Mouse (Mus musculus): ENCODE results near the gene Hs2st1.

DNA sequence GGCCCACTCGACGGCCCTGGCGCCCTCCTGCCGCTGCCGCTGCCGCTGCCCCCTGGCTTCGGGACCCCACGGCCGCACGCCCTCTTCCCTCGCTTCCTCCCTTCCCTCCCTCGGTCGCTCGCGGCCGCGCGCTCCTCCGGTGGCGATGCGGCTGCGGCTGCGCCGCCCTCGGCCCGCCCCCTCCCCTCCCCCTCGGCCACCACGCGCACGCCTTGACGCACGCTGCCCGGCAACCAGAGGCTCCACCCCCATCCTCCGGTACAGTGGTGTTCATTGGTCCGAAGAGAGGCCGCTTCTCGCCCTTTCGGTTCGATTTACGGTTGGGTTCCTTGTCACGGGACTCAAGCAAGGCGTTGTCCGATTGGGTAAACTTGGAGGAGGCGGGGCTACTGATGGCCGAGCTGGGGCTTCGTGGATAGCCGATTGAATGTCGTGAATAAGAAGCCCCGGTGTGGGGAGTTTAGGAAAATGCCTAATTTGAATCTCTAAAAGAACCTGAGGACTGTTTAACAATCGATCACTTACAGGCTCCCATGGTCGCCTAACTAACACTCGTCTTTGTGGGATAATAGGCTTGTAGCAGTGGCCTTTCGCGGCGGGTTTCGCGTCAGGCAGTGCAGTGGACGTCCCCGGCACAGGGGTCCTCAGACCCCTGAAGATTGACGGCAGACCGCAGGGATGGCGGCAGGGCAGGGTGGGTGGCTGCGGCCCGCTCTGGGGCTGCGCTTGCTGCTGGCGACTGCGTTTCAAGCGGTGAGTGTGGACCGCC, at the start of gene Hs2st1, which contains the start of gene Selenof:
- TF ChIP-seq CTCF (IDR thresholded peaks at IDR 0.05; ENCODE audit: borderline replicate concordance, control insufficient read depth, extremely low read depth, insufficient read depth, low read length, poor library complexity) (peak; percentile 57; the same call in 1 of the 2 replicates), POLR2A (IDR thresholded peaks at IDR 0.05; ENCODE audit: control insufficient read depth, extremely low read depth, insufficient read depth, low read length, poor library complexity) (peak; percentile 91)
